Mouse (Mus musculus) embryonic fibroblast, embryonic 13.5 days (primary cell): ENCODE data around the gene Dgkh.

Experiments
- CTCF ChIP-seq: IDR thresholded peaks from 2 replicates; pipeline ENCODE4 v1.5.1; 2011; ENCODE audit warnings: mild to moderate bottlenecking, control low read depth, low read length, moderate library complexity, borderline replicate concordance; ENCODE audit not compliant: insufficient read depth
- POLR2A ChIP-seq: IDR thresholded peaks from 2 replicates; pipeline ENCODE4 v1.6.1; 2011; ENCODE audit warnings: low read depth, mild to moderate bottlenecking, control low read depth, low read length, moderate library complexity

- TF ChIP-seq CTCF (no peak), POLR2A (no peak)
These were observed 80.9 kb downstream of the Dgkh start for GRCm38 (mm10) chr14:78651696-78652095.
